Mouse (Mus musculus) midbrain, embryonic 16.5 days (tissue): ENCODE results near the gene Hfe2. TPM values are rescaled to one million over a fixed set of nuclear protein-coding genes. Genes with fewer than 3 reads are reported as not detected.
"Not testable (repeated sequence)": the region's sequence is repeated elsewhere in the genome, so short reads cannot be mapped to it uniquely, and the experiment has no call there.

Experiments
- ATAC-seq: fragments of 200-750 bp; cut with Nextera tagmentation; 2 replicates; pipeline ENCODE4 v1.8.0; 2017; ENCODE audit warnings: moderate TSS enrichment
- H3K27ac ChIP-seq: fragments of 300-500 bp; sonication (generic); 2 replicates; pipeline ENCODE4 v1.5.1; 2014; ENCODE audit warnings: mild to moderate bottlenecking, low read length, mixed read lengths
- H3K27me3 ChIP-seq: fragments of 300-500 bp; sonication (generic); 2 replicates; pipeline ENCODE4 v1.6.1; 2014; ENCODE audit warnings: low read depth, low read length, mixed read lengths; ENCODE audit not compliant: control insufficient read depth, insufficient read depth
- H3K36me3 ChIP-seq: fragments of 300-500 bp; sonication (generic); 2 replicates; pipeline ENCODE4 v1.6.1; 2014; ENCODE audit warnings: mild to moderate bottlenecking, low read length, moderate library complexity, mixed read lengths; ENCODE audit not compliant: control insufficient read depth, insufficient read depth
- H3K4me1 ChIP-seq: fragments of 300-500 bp; sonication (generic); 2 replicates; pipeline ENCODE4 v1.6.1; 2014; ENCODE audit warnings: mild to moderate bottlenecking, low read length, mixed read lengths; ENCODE audit not compliant: control insufficient read depth, insufficient read depth
- H3K4me2 ChIP-seq: fragments of 300-500 bp; sonication (generic); 2 replicates; pipeline ENCODE4 v1.6.1; 2014; ENCODE audit warnings: mild to moderate bottlenecking, low read length, mixed read lengths
- H3K4me3 ChIP-seq: fragments of 300-500 bp; sonication (generic); 2 replicates; pipeline ENCODE4 v1.5.1; 2014; ENCODE audit warnings: low read depth, mild to moderate bottlenecking, low read length, moderate library complexity, mixed read lengths
- H3K9ac ChIP-seq: fragments of 300-500 bp; sonication (generic); 2 replicates; pipeline ENCODE4 v1.6.1; 2014; ENCODE audit warnings: low read depth, low read length, mixed read lengths
- H3K9me3 ChIP-seq: fragments of 300-500 bp; sonication (generic); replicated peaks from 2 replicates; pipeline ENCODE4 v1.6.1; 2014; ENCODE audit warnings: mild to moderate bottlenecking, low read length, mixed read lengths; ENCODE audit not compliant: control insufficient read depth, poor library complexity, severe bottlenecking
- WGBS: fragments of 180-500 bp; shearing (Covaris S2); extraction: QIAGEN DNeasy Blood & Tissue Kit; methylation state at CpG from one replicate; pipeline ENCODE4 v1.1.7; 2014; 5-methylcytosine and 5-hydroxymethylcytosine counted together
- polyA plus RNA-seq: library from polyadenylated mRNA; unstranded; fragments of >200 nt; fragmentation: Nextera tagmentation; extraction: Ambion mirVana; gene quantifications from 2 replicates; pipeline ENCODE4 v1.2.1, GENCODE M21; 2015

Gene Hfe2
- polyA plus RNA-seq, 1 experiment from 2014 or later = 2.4 TPM

GRCm38 (mm10) chr3:96484921-96485320, 40.1 kb upstream of the Hfe2 start:
- Histone ChIP-seq H3K9ac (no peak overlapping the region), H3K27ac (no peak overlapping the region), H3K9me3 (no peaks in the 10 kb centered on the region), H3K27me3 (no peaks in the 10 kb centered on the region; the same call in 1 of the 2 replicates), H3K4me2 (no peak overlapping the region), H3K4me1 (peaks cover 3% of the 10 kb centered on the region; the same call in 1 of the 2 replicates), H3K4me3 (no peak overlapping the region), H3K36me3 (no peaks in the 10 kb centered on the region)
- ATAC-seq = no peak
- WGBS = 76% methylated on average over 4 of the region's 4 CpGs

- no peak for ATAC-seq
- WGBS = 72% methylated on average over 2 of the region's 2 CpGs
- H3K36me3 ChIP-seq = no peaks in the 10 kb centered on the region
Measured at GRCm38 (mm10) chr3:96485361-96485760, 39.6 kb upstream of the Hfe2 start.

GRCm38 (mm10) chr3:96486064-96486827, 38.7 kb upstream of the Hfe2 start:
- not testable (repeated sequence) for H3K27ac ChIP-seq, H3K4me1 ChIP-seq, H3K27me3 ChIP-seq, H3K4me2 ChIP-seq, H3K9me3 ChIP-seq, H3K4me3 ChIP-seq, H3K9ac ChIP-seq, H3K36me3 ChIP-seq
- ATAC-seq = peak; percentile 47
- WGBS = 6% methylated on average over 3 of the region's 34 CpGs

More at GRCm38 (mm10) chr3:96485361-96485760, 39.6 kb upstream of the Hfe2 start:
- Histone ChIP-seq H3K27me3 (no peaks in the 10 kb centered on the region; the same call in 1 of the 2 replicates), H3K4me1 (peaks cover 3% of the 10 kb centered on the region; the same call in 1 of the 2 replicates), H3K4me3 (no peak overlapping the region), H3K9me3 (no peaks in the 10 kb centered on the region), H3K27ac (no peak overlapping the region), H3K4me2 (no peak overlapping the region), H3K9ac (no peak overlapping the region)

GRCm38 (mm10) chr3:96486828-96487559, 38.0 kb upstream of the Hfe2 start:
- not testable (repeated sequence) for H3K36me3 ChIP-seq, H3K9ac ChIP-seq, H3K4me1 ChIP-seq, H3K27me3 ChIP-seq, H3K9me3 ChIP-seq
- peak overlapping the region; percentile 77; the same call in 1 of the 2 replicates for H3K27ac ChIP-seq
- H3K4me3 ChIP-seq = peak overlapping the region; percentile 24
- ATAC-seq = peak; percentile 71
- H3K4me2 ChIP-seq = peak overlapping the region; percentile 51
- WGBS = 12% methylated on average over 5 of the region's 38 CpGs

DNA sequence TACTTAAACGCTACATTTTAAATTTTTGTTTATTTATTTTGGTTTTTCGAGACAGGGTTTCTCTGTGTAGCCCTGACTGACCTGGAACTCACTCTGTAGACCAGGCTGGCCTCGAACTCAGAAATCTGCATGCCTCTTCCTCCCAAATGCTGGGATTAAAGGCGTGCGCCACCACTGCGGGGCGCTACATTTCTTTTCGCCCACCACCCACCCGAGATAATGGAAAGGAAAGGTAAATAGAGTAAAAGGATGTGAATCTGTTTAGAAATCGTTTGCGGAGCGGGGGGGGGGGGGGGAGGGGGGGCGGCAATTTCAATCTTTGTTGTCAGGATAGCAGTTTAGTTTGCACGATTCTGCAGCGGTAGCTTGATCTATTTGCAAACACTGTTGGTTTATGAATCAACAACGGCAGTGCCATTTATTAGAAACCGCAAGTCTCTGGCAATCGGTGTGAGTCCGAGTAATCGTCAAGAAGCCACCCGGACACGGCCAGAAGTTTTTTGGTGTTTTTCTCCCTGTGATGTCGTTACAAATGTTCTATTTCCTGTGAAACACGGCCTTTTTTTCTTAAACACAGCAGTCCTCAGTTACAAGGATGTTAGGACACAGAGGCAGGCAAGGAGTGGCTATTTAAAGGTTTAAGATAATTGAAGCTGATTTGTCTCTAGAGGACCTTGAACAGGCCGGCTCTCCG, 37.2 kb upstream of the Hfe2 start:
- H3K4me3 ChIP-seq = peak overlapping the region; percentile 30
- H3K36me3 ChIP-seq = no peaks in the 10 kb centered on the region
- peak overlapping the region; percentile 51 for H3K4me2 ChIP-seq
- 4% methylated on average over 24 of the region's 26 CpGs for WGBS
- H3K27me3 ChIP-seq = no peaks in the 10 kb centered on the region; the same call in 1 of the 2 replicates
- H3K9ac ChIP-seq = peak overlapping the region; percentile 30; the same call in 1 of the 2 replicates
- peak overlapping the region; percentile 77 for H3K27ac ChIP-seq
- H3K9me3 ChIP-seq = no peaks in the 10 kb centered on the region
- no peak for ATAC-seq
- H3K4me1 ChIP-seq = peaks cover 3% of the 10 kb centered on the region; the same call in 1 of the 2 replicates

DNA sequence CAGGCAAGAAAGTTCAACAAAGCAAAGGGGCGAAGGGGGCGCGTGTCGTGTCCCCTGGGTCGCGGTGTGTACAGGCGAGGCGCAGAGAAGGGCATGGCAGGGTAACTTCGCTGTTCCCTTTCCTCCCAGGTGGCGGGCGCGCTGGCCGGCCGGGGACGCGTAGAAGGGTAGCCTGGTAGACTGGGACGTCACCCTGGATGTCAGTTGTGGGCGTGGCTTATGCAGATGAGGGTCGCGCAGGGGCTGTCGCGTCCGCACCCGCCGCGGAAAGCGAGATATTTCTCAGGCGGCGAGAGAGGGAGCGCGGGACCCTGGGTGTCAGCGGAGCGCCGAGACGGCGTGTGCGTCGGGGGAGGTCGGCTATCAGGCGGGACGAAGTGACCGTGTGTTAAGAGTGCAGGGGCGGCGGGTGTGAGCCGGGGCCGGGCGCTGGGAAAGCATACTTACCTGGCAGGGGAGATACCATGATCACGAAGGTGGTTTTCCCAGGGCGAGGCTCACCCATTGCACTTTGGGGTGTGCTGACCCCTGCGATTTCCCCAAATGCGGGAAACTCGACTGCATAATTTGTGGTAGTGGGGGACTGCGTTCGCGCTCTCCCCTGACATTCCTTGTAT, 36.6 kb upstream of the Hfe2 start:
- H3K4me3 ChIP-seq = peak overlapping the region; percentile 30
- peak overlapping the region; percentile 30; the same call in 1 of the 2 replicates for H3K9ac ChIP-seq
- WGBS = no CpG with 5 or more reads among the region's 55 CpGs
- ATAC-seq = peak; percentile 81
- not testable (repeated sequence) for H3K27me3 ChIP-seq, H3K4me1 ChIP-seq, H3K36me3 ChIP-seq, H3K9me3 ChIP-seq
- H3K27ac ChIP-seq = peak overlapping the region; percentile 77
- H3K4me2 ChIP-seq = peak overlapping the region; percentile 51

DNA sequence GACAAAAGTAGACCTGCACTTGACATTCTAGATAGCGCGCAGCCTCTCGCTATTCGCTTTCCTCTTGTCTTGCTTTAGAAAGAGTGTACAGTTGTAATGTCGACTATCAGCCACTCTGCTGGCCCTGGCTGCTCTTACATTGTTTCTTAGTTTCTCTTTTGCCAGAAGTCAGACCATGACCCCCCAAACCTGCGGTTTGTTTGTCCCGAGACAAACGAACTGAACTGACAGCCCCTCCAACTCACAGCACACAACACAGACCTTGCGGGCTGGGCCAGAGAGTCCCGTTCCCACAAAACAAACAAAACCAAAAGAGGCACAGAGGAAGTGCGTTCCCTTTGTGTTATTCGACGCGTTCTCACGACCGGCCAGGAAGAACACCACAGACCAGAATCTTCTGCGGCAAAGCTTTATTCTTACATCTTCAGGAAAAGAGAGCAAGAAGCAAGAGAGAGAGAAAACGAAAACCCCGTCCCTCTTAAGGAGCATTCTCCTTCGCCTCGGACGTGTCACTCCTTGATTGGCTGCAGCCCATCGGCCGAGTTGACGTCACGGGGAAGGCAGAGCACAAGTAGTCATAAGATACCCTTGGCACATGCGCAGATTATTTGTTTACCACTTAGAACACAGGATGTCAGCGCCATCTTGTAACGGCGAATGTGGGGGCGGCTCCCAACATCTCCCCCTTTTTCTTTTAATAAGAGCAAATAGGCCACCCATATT, 35.9 kb upstream of the Hfe2 start:
- 0% methylated on average over 9 of the region's 31 CpGs for WGBS
- H3K9ac ChIP-seq, H3K4me2 ChIP-seq, H3K27me3 ChIP-seq, H3K9me3 ChIP-seq, H3K4me1 ChIP-seq, H3K36me3 ChIP-seq: not testable (repeated sequence)
- ATAC-seq = peak; percentile 66
- H3K4me3 ChIP-seq = 0 out of 2 replicates have a peak overlapping the region, but pooled peaks have one; percentile 20
- peak overlapping the region; percentile 81 for H3K27ac ChIP-seq

- H3K27me3 ChIP-seq, H3K36me3 ChIP-seq, H3K9ac ChIP-seq, H3K4me1 ChIP-seq, H3K4me2 ChIP-seq, ATAC-seq, H3K9me3 ChIP-seq, H3K4me3 ChIP-seq: not testable (repeated sequence)
- WGBS = 26% methylated on average over 6 of the region's 8 CpGs
- peak overlapping the region; percentile 77 for H3K27ac ChIP-seq
Measured at GRCm38 (mm10) chr3:96489636-96490035, 35.3 kb upstream of the Hfe2 start.
